Mouse (Mus musculus) C3H10T1/2 (cell line): ENCODE measurements around the gene Leprot. TPM values are rescaled to one million over a fixed set of nuclear protein-coding genes. Genes with fewer than 3 reads are reported as not detected.

Experiments
- polyA plus RNA-seq, 2 experiments: library from polyadenylated mRNA; unstranded; fragments of >200 nt; fragmentation: generic; extraction: Trizol; gene quantifications; one replicate each; pipeline ENCODE4 v1.2.1; 2012; ENCODE audit warnings: missing spikeins in 2 of 2

Leprot gene
- 10 to 100 TPM in 1 of 2 experiments, 1 to 10 TPM in 1; 7.2 to 57.5 TPM for polyA plus RNA-seq

DNA sequence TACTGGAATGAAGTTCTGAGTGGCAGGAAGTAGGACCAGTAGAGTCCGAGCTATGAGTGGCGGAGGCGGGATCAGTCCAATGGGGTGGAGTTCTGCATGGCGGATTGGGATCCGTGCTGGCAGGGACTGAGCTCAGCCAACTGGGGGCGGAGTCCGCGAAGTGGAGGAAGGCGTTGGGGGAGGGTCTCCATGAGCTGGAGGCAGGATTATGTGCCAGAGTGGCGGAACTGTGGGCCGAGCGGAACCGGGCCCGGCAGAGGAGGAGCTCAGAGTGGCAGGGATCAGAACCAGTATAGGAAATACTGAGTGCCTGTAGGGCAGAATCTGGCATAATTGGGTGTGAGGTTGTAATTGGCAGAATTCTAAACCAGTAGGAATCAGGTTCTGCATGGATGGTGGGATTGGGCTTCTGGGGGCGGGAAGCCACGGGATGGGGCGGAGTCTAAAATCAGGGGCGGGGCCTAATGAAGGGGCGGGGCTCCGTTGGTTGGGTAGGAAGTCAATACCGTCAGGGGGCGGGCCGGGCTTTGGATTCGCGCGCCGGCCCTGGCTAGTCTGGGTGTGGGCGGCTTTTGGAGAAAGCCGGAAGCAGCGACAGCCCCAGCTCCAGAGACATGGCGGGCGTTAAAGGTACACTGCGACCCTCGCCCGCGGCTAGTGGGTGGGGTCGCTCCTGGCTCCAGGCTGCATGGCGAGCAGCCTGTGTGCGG, at the start of gene Leprot:
Gene Leprot (plus strand): TSS at position 523 of the 710 bp plus-strand sequence.

Other genes with a start within 250 kb of the Leprot start
- 1 to 10 TPM; 1.2 to 1.4 TPM for gene Ak4, start 228.4 kb upstream of the Leprot start, polyA plus RNA-seq
- gene Dnajc6, start 151.1 kb upstream of the Leprot start, polyA plus RNA-seq = not detected
- under 1 TPM in 1 of 2 experiments, not detected in 1; 0.06 TPM for gene Lepr, start 69.7 kb downstream of the Leprot start, polyA plus RNA-seq
- not detected for gene B020004J07Rik, start 196.3 kb downstream of the Leprot start, polyA plus RNA-seq
- not detected for gene C130073F10Rik, start 246.1 kb downstream of the Leprot start, polyA plus RNA-seq